Mouse (Mus musculus): ENCODE data around the gene Gpr33.

Gene Gpr33

DNA sequence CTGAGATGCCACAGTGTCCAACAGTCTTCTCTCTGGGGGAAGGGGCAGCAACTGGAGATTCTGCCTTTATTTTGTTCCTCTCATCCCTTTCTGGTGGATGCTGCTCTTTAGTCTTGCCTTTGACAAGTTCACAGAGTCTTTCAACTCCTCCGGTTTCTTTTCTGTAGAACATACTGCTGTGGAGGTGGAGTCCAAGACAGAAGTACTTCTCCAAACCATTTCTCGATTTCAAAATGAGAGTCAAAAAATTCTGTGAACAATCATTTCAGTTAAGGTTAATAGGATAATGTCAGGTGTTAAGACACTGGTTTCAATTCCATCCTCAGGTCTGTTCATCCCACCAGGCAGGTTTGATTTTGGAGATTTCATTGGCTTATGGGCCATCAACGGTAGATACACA lies at the start of gene Gpr33:
Gene Gpr33 (minus strand): TSS at position 101 of the 400 bp plus-strand sequence.
- no peak for DNase-seq

DNA sequence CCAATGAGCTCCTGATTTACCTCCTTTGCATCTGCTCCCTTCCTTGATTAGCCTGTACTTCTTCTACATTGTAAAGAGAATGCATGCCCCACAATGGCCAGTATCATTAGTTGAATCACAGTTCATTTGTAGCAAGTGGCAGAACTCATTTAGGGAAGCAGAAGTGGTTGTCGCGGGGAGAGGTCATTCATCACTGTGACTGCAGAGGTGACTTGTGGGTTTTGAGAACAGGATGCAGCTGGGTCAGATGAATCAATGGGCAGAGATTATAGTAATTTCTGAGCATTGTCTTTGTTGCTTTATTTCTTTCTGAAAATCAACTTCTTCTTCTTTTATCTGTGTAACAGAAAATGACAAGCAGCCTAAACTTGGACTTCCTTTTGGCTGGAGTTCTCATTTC lies 21.5 kb upstream of the Gpr33 start:
- no peak for DNase-seq

DNA sequence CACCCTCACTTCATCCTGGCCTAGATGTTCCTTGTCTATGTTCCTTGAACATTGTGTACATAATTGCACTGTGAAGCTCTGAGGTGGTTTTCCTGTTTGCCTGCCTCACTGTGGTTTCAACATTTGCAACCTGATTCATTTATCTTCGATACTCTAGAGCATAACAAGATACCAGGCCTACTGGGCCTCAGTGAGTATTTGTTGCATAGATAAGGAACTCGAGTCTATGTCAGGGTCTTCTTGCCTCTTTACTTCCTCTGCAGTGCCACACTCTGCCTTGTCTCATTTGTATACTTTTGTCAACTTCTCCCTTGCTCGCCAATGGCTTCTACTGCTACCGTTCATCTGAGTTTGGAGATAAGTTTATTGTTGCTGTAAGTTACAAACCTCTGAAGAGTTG lies 18.5 kb upstream of the Gpr33 start:
- no peak for DNase-seq

DNA sequence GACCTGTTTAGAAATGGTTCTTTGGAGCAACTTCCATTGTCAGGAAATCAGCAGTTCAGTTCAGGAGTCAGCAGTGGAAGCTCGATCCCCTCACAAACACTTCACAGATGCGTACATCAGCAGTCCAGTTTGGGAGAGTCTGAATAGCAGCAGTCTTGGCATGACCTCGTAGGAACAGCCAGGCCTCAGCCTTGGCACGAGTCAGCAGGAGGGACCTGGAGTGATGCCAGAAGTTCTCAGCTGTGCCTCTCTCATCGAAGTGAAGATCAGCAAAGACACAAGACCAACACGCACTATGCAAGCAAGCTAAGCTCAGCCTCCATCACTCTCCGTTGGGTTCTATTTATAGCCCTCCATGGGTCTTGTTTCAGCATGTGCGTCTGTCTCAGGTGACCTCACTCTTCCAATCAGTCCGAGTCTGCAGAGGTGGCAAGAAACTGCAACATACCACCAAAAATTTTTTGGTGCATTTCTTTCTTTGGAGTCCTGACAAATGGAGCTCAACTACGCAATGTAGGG lies 15.0 kb upstream of the Gpr33 start:
- no peak for DNase-seq

DNA sequence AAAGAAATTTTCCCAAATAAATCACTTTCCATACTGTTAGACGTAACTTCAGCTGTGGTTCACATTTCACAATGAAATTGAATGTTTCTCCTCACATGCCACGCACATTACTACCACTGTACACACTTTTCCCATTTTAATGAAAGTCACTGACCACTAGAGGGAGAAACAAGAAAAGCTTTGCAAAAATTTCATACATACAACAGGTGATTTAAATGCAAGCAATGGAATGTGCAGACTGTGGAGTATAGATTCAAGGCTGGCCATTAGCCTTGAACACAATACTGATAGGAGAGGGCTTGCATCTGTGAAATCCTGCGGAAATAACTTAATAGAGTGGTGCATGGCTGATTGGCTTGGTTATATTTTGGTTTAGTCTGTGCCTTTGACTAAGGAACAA lies 10.5 kb upstream of the Gpr33 start:
- no peak for DNase-seq

GRCm38 (mm10) chr12:52034956-52035355 lies 7.1 kb upstream of the Gpr33 start:
- no peak for DNase-seq

GRCm38 (mm10) chr12:52032276-52032675 lies 4.4 kb upstream of the Gpr33 start:
- no peak for DNase-seq

DNA sequence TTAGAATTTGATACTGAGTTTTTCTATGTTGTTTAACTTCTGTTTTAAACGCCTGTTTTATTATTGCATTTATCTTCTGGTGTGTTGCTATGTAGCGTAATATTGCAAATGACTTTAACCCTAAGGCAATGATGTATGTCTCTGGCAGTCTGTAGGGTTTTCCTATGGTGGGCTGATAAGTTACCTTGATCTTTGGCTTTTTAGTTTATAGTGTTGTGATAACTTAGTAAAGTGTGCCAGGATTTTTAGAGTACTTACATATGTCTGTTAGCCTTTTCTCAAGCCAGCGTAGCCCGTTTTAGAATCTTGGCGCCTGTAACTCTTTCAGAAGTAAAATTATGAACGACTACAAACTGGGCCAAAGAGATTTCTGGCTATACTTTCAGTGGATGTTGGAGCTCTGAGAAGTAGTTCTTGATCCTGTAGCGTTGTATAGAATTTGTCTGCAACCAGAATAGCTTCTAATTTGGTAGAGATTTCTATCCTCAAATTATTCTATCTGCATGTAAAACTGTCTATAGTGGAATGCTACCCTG lies 13.3 kb downstream of the Gpr33 start:
- no peak for DNase-seq

DNA sequence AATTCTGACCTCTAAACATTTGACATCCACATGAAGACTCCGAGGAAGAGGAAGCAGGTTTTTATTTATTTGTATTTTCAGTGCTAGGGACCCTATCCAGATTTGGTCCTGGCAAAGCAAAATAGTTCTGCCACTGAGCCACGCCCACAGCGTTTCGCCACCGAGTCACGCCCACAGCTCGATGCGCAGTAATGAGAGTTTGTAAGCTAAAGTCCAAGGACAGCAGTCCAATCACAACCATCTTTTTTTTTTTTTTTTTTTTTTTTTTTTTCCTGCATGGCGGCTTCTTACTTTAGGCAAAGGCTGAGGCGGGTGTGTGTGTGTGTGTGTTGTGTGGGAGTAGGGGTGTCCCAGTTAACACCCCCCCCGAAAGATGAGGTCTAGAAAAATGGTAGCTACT lies 13.8 kb downstream of the Gpr33 start:
- no peak for DNase-seq

- DNase-seq = no peak
Measured at GRCm38 (mm10) chr12:52013274-52013673, 14.6 kb downstream of the Gpr33 start.

DNA sequence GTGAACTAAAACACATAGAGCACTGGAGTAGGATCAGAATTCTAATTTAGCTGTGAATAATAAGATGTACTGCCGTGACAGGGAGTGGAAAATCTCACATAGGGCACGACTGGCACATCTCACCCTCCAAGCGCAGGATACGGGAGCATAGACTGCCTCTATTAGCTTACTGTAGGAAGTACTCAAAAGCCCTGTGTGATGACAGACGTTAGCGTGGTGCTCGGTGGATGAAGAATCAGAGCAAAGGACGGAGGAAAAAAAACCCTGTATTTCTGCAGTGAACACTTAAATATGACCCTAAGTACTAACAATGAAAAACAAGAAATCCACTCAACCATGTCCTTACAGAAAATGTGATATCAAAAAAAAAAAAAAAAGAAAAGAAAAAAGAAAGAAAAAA lies 15.7 kb downstream of the Gpr33 start:
- DNase-seq = no peak

GRCm38 (mm10) chr12:52010630-52010961 lies 17.3 kb downstream of the Gpr33 start:
- no peak for DNase-seq

GRCm38 (mm10) chr12:52009928-52010629 lies 17.8 kb downstream of the Gpr33 start:
- no peak for DNase-seq

DNA sequence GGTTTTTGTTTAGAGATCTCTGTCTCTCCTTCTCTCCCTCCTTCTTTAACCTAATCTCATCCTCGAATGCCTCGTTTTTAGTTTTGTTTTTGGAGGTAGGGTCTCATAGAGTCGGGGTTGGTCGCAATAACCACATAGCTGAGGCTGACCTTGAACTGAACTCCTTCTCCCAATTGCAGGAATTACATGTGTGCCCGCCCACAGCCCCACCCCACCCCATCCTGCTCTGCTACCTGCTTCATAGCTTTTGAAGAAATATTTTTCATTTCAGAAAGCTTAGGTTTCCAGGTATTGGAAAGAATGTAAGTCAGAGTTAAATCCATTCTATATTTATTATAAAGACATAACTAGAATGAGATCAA lies 21.2 kb downstream of the Gpr33 start:
- DNase-seq = no peak

- peak; percentile 85 to 93 for DNase-seq
Measured at GRCm38 (mm10) chr12:52005877-52006632, 21.8 kb downstream of the Gpr33 start, which contains the start of gene Dtd2. Gene Dtd2 (minus strand): TSS chr12:52006501.

GRCm38 (mm10) chr12:52002746-52003145 lies 25.1 kb downstream of the Gpr33 start:
- no peak for DNase-seq

- peak in 1 of 2 experiments; percentile 35 for DNase-seq
Measured at GRCm38 (mm10) chr12:52001544-52001943, 26.3 kb downstream of the Gpr33 start.

- no peak for DNase-seq
Measured at GRCm38 (mm10) chr12:51998366-51998932, 29.4 kb downstream of the Gpr33 start.

DNA sequence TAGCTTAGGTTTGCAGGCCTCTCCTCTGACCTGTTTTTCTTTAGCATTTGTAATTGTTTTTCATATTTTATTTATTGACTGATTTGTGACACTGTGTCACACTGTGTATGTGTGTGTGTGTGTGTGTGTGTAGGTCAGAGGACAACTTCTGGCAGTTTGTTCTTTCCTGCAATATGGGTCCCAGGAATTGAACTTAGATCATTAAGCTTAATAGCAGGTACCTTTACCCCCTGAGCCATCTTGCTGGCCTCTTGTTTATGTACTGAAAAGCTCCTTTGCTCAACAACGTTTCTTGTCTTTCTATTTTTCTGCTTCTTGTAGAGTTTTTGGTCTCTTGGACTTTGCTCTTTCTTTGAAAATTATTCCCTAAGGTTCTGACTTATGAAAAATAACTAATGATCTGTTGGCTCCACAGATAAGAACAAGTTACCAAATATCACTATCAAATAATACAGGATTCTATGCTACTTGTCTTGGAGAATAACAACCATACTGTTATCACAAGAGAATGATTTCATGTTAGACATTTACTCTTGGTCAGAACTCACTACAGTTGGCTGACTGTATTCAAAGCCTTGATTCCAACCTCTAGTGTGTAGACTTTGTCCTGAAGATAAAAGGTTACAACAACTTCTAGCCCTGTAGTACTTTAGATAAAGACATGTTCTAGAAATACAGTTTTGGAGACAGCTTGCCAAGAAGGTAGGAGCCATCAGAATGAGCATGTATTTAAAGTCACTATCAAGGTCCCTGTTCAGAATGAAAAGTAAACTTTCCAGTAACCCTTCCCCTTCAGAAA lies 31.9 kb downstream of the Gpr33 start:
- DNase-seq = no peak

- no peak for DNase-seq
Measured at GRCm38 (mm10) chr12:51990629-51991028, 37.2 kb downstream of the Gpr33 start.

DNA sequence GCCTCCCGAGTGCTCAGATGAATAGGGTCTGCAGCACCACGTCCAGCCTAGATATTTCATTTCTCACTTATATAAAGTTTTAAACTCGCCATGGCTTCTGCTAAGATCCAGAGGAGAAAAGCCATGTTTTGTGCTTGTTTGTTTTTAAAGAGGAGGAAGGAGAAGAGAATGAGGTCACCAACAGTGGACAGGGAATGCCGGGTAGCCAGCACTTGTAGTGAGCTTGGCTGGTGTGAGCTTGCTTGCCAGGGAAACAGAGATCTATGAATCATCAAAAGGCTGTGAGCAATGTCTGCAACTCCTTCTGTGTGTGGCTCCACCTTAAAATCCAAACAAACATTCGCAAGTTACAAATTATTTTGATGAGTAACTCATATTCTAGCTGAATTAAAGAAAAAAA lies 39.3 kb downstream of the Gpr33 start:
- no peak for DNase-seq

DNA sequence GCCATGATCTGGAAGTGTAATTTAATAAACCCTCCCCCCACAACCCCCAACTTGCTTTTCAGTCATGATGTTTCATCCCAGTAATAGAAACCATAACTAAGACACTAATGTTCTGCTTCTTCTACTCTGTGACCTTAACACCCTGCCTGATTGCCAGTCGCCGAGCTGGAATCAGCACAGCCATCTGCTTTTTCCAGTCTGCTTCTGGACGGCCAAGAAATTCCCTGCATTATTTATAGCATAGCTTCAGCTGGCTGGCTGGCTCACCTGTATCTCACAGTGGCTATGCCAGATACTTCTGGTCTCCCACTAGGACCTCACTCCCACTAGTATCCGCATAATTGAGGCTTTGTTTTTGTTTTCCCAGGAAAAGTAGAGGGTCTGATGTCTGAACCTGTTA lies 42.0 kb downstream of the Gpr33 start:
- no peak for DNase-seq
